ENCODE assay signal across 8 mouse cellular contexts in the genomic region with DNA sequence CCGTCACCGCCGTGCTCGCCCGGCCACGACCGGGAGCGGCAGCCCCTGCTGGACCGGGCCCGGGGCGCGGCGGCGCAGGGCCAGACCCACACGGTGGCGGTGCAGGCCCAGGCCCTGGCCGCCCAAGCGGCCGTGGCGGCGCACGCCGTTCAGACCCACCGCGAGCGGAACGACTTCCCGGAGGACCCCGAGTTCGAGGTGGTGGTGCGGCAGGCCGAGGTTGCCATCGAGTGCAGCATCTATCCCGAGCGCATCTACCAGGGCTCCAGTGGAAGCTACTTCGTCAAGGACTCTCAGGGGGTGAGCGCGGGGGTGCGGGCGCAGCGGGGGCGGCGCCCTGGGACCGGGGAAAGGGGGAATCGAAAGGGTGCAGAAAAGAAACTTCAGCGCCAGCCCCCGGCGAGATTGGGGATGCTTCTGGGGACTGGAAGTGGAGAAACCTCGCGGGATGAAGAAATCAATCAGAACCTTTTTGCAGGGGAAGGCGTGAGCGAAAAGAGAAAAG. TPM values are rescaled to one million over a fixed set of nuclear protein-coding genes. Genes with fewer than 3 reads are reported as not detected.
DNase-seq lines count a peak whose midpoint lies in the region; ATAC-seq lines count a peak whose summit lies in the region.

No protein-coding gene starts in this region.

- H3K9me3 ChIP-seq in forebrain, embryonic 16.5 days (ENCODE audit: control insufficient read depth, low read length): no peaks in the 10 kb centered on the region
- no peaks in the 10 kb centered on the region for H3K9me3 ChIP-seq in lung, embryonic 15.5 days
- H3K9me3 ChIP-seq in stomach, embryonic 15.5 days: no peaks in the 10 kb centered on the region

- peak overlapping the region; percentile 84 for H3K4me2 ChIP-seq in forebrain, embryonic 16.5 days (ENCODE audit: low read length)
- H3K4me2 ChIP-seq in lung, embryonic 15.5 days: peak overlapping the region; percentile 77
- peak overlapping the region; percentile 76 for H3K4me2 ChIP-seq in stomach, embryonic 15.5 days

- peak; percentile 54 for ATAC-seq in forebrain, embryonic 16.5 days
- peak; percentile 68 for ATAC-seq in lung, embryonic 15.5 days (ENCODE audit: borderline replicate concordance, extremely low read depth, low FRiP score, low TSS enrichment)
- ATAC-seq in stomach, embryonic 15.5 days (ENCODE audit: insufficient read depth, low FRiP score, low read depth): peak; percentile 48
- no peak for ATAC-seq in cerebellum, adult (ENCODE audit: insufficient number of reproducible peaks, low FRiP score, low TSS enrichment)

- WGBS in forebrain, embryonic 16.5 days: under 1% methylated on average over 51 of the region's 52 CpGs
- whole genome bisulfite sequencing in lung, embryonic 15.5 days: under 1% methylated on average over 52 of the region's 52 CpGs
- under 1% methylated on average over 51 of the region's 52 CpGs for WGBS in stomach, embryonic 15.5 days

- peak; percentile 38 for DNase-seq in embryo, embryonic 10 days (ENCODE audit: low spot score)
- no peak for DNase-seq in embryo, embryonic 9.5 days (ENCODE audit: extremely low spot score)
- peak; percentile 9 to 15 for DNase-seq in right cerebral cortex, postnatal 36 days (ENCODE audit: low spot score in 2 of 2)
- DNase-seq in right cerebral cortex, postnatal 25 days: no peak

- H3K36me3 ChIP-seq in forebrain, embryonic 16.5 days (ENCODE audit: control insufficient read depth, insufficient read depth): peaks cover 2% of the 10 kb centered on the region; the same call in 1 of the 2 replicates
- peaks cover 6% of the 10 kb centered on the region for H3K36me3 ChIP-seq in lung, embryonic 15.5 days
- peaks cover 6% of the 10 kb centered on the region; the same call in 1 of the 2 replicates for H3K36me3 ChIP-seq in stomach, embryonic 15.5 days

- H3K4me1 ChIP-seq in forebrain, embryonic 16.5 days (replicated peaks; ENCODE audit: control insufficient read depth, insufficient read depth, low read length): peaks cover 27% of the 10 kb centered on the region
- peaks cover 25% of the 10 kb centered on the region for H3K4me1 ChIP-seq in lung, embryonic 15.5 days
- H3K4me1 ChIP-seq in stomach, embryonic 15.5 days: peaks cover 18% of the 10 kb centered on the region

- peak overlapping the region; percentile 87 for H3K27ac ChIP-seq in forebrain, embryonic 16.5 days (ENCODE audit: low read length)
- H3K27ac ChIP-seq in lung, embryonic 15.5 days: peak overlapping the region; percentile 89
- H3K27ac ChIP-seq in stomach, embryonic 15.5 days: peak overlapping the region; percentile 92

- peak overlapping the region; percentile 81 for H3K9ac ChIP-seq in forebrain, embryonic 16.5 days (replicated peaks; ENCODE audit: low read depth, low read length)
- peak overlapping the region; percentile 83 for H3K9ac ChIP-seq in lung, embryonic 15.5 days
- peak overlapping the region; percentile 54 for H3K9ac ChIP-seq in stomach, embryonic 15.5 days

- H3K4me3 ChIP-seq in forebrain, embryonic 16.5 days (replicated peaks; ENCODE audit: low read length): peak overlapping the region; percentile 83
- peak overlapping the region; percentile 93 for H3K4me3 ChIP-seq in lung, embryonic 15.5 days
- H3K4me3 ChIP-seq in stomach, embryonic 15.5 days (replicated peaks): peak overlapping the region; percentile 73

- no peaks in the 10 kb centered on the region for H3K27me3 ChIP-seq in forebrain, embryonic 16.5 days (replicated peaks; ENCODE audit: control insufficient read depth, insufficient read depth, low read length)
- H3K27me3 ChIP-seq in lung, embryonic 15.5 days: no peaks in the 10 kb centered on the region
- H3K27me3 ChIP-seq in stomach, embryonic 15.5 days (replicated peaks): no peaks in the 10 kb centered on the region

RNA-seq across cellular contexts. Expression of gene Pi4k2a, which starts 0.4 kb away (rescaled TPM):
- 28.8 and 31.9 TPM in 2 replicates for polyA plus RNA-seq in forebrain, embryonic 16.5 days (2015; fragmentation: Nextera tagmentation; extraction: Ambion mirVana)
- 21.7 and 26.1 TPM in 2 replicates for polyA plus RNA-seq in lung, embryonic 15.5 days (2015; fragmentation: Nextera tagmentation; extraction: Ambion mirVana)
- polyA plus RNA-seq in stomach, embryonic 15.5 days (2015; fragmentation: Nextera tagmentation; extraction: Ambion mirVana): 22.0 and 24.0 TPM in 2 replicates

RNA-seq across cellular contexts. Expression of gene Morn4, which starts 4.5 kb away (rescaled TPM):
- polyA plus RNA-seq in forebrain, embryonic 16.5 days (2015; fragmentation: Nextera tagmentation; extraction: Ambion mirVana): 181 and 182 TPM in 2 replicates
- 21.1 and 22.9 TPM in 2 replicates for polyA plus RNA-seq in lung, embryonic 15.5 days (2015; fragmentation: Nextera tagmentation; extraction: Ambion mirVana)
- 14.5 and 18.1 TPM in 2 replicates for polyA plus RNA-seq in stomach, embryonic 15.5 days (2015; fragmentation: Nextera tagmentation; extraction: Ambion mirVana)

RNA-seq across cellular contexts. Expression of gene Avpi1, which starts 38.2 kb away (rescaled TPM):
- 7.4 and 7.5 TPM in 2 replicates for polyA plus RNA-seq in forebrain, embryonic 16.5 days (2015; fragmentation: Nextera tagmentation; extraction: Ambion mirVana)
- polyA plus RNA-seq in lung, embryonic 15.5 days (2015; fragmentation: Nextera tagmentation; extraction: Ambion mirVana): 64.3 and 64.4 TPM in 2 replicates
- 42.5 and 44.7 TPM in 2 replicates for polyA plus RNA-seq in stomach, embryonic 15.5 days (2015; fragmentation: Nextera tagmentation; extraction: Ambion mirVana)

RNA-seq across cellular contexts. Expression of gene 4933411K16Rik, which starts 38.6 kb away (rescaled TPM):
- polyA plus RNA-seq in forebrain, embryonic 16.5 days (2015; fragmentation: Nextera tagmentation; extraction: Ambion mirVana): not detected in 2 replicates
- not detected in 2 replicates for polyA plus RNA-seq in lung, embryonic 15.5 days (2015; fragmentation: Nextera tagmentation; extraction: Ambion mirVana)
- not detected in 2 replicates for polyA plus RNA-seq in stomach, embryonic 15.5 days (2015; fragmentation: Nextera tagmentation; extraction: Ambion mirVana)

RNA-seq across cellular contexts. Expression of gene Hoga1, which starts 45.3 kb away (rescaled TPM):
- 0.66 and 0.82 TPM in 2 replicates for polyA plus RNA-seq in forebrain, embryonic 16.5 days (2015; fragmentation: Nextera tagmentation; extraction: Ambion mirVana)
- 1.0 and 1.5 TPM in 2 replicates for polyA plus RNA-seq in lung, embryonic 15.5 days (2015; fragmentation: Nextera tagmentation; extraction: Ambion mirVana)
- 2.3 and 4.0 TPM in 2 replicates for polyA plus RNA-seq in stomach, embryonic 15.5 days (2015; fragmentation: Nextera tagmentation; extraction: Ambion mirVana)

Comparison
In these comparisons a context has a peak if more than half of its experiments do, and no peak if none do; other contexts are left out.
1. DNase-seq: peak in embryo, embryonic 10 days (single experiment) and right cerebral cortex, postnatal 36 days (2 of 2); none in embryo, embryonic 9.5 days (single experiment) and right cerebral cortex, postnatal 25 days (single experiment).
2. Peak in every context shown above with its lines, with median percentiles within 50 percentile points of each other: H3K27ac ChIP-seq, H3K4me2 ChIP-seq, H3K4me3 ChIP-seq and H3K9ac ChIP-seq.